Mouse (Mus musculus): ENCODE measurements at regions not wholly inside any gene's neighbourhood (a gene's known extent, or its start where the extent isn't known, plus 50 kb on each side); places are given as distances from the start of the nearest gene placed in this dataset.

DNA sequence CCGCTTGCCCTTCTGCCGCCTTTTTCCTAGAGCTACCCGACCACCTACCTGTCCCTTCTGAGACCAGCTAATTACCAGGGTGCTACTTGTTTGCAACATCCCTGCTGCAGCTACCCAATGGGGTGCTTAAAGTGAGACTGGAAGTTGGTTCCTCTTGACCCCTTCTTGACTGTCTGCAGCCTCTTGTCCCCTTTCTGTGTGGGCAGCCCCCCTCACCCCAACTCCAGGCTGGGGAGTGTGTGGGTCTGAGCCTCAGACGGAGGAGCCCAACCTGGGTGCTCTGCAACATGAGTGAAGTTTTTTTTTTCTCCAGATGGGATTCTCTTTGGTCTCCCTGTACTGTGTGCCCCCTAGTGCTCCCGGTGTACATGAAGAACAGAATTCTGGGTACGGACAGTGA lies 91.7 kb downstream of the Fam168b start:
- peak overlapping the region; percentile 92 for H3K9ac ChIP-seq (ENCODE audit: low read depth, low read length)
- peak overlapping the region; percentile 77 for H3K4me3 ChIP-seq (ENCODE audit: low read depth, low read length)
- WGBS = 0% methylated on average over 5 of the region's 6 CpGs
- 0 out of 2 replicates have a peak overlapping the region, but pooled peaks have one; percentile 74 for H3K27ac ChIP-seq (ENCODE audit: low read length)
- H3K36me3 ChIP-seq (ENCODE audit: control insufficient read depth, insufficient read depth, low read length) = no peaks in the 10 kb centered on the region
- H3K27me3 ChIP-seq (ENCODE audit: control insufficient read depth, insufficient read depth, low read depth, low read length) = no peaks in the 10 kb centered on the region
- no peaks in the 10 kb centered on the region for H3K9me3 ChIP-seq (replicated peaks; ENCODE audit: control insufficient read depth, low read length, poor library complexity, severe bottlenecking)
- H3K4me2 ChIP-seq (ENCODE audit: low read length) = peak overlapping the region; percentile 95
- peaks cover 18% of the 10 kb centered on the region for H3K4me1 ChIP-seq (ENCODE audit: control insufficient read depth, insufficient read depth, low read length)
- ATAC-seq = peak; percentile 16; the same call in 1 of the 2 replicates

- H3K9ac ChIP-seq (ENCODE audit: low read depth, low read length) = no peak overlapping the region
- no peak overlapping the region for H3K27ac ChIP-seq (ENCODE audit: low read length)
- no peak overlapping the region for H3K4me3 ChIP-seq (ENCODE audit: low read depth, low read length)
- H3K9me3 ChIP-seq (replicated peaks; ENCODE audit: control insufficient read depth, low read length, poor library complexity, severe bottlenecking) = no peaks in the 10 kb centered on the region
- peaks cover 18% of the 10 kb centered on the region for H3K4me1 ChIP-seq (ENCODE audit: control insufficient read depth, insufficient read depth, low read length)
- H3K4me2 ChIP-seq (ENCODE audit: low read length) = no peak overlapping the region
- WGBS = 47% methylated on average over 5 of the region's 5 CpGs
- no peaks in the 10 kb centered on the region for H3K27me3 ChIP-seq (ENCODE audit: control insufficient read depth, insufficient read depth, low read depth, low read length)
- ATAC-seq = no peak
- H3K36me3 ChIP-seq (ENCODE audit: control insufficient read depth, insufficient read depth, low read length) = no peaks in the 10 kb centered on the region
Measured at GRCm38 (mm10) chr1:34753581-34753980, 89.3 kb downstream of the Fam168b start.

- H3K36me3 ChIP-seq (ENCODE audit: control insufficient read depth, insufficient read depth, low read length) = no peaks in the 10 kb centered on the region
- H3K9ac ChIP-seq (ENCODE audit: low read depth, low read length) = no peak overlapping the region
- H3K4me2 ChIP-seq (ENCODE audit: low read length) = no peak overlapping the region
- no peak for ATAC-seq
- 80% methylated on average over 4 of the region's 4 CpGs for WGBS
- H3K4me1 ChIP-seq (ENCODE audit: control insufficient read depth, insufficient read depth, low read length) = no peaks in the 10 kb centered on the region
- H3K4me3 ChIP-seq (ENCODE audit: low read depth, low read length) = no peak overlapping the region
- H3K27ac ChIP-seq (ENCODE audit: low read length) = no peak overlapping the region
- H3K27me3 ChIP-seq (ENCODE audit: control insufficient read depth, insufficient read depth, low read depth, low read length) = no peaks in the 10 kb centered on the region
- no peaks in the 10 kb centered on the region for H3K9me3 ChIP-seq (replicated peaks; ENCODE audit: control insufficient read depth, low read length, poor library complexity, severe bottlenecking)
Measured at GRCm38 (mm10) chr1:34760547-34760946, 82.3 kb downstream of the Fam168b start.

- no peaks in the 10 kb centered on the region for H3K4me1 ChIP-seq (ENCODE audit: control insufficient read depth, insufficient read depth, low read length)
- no peaks in the 10 kb centered on the region for H3K9me3 ChIP-seq (replicated peaks; ENCODE audit: control insufficient read depth, low read length, poor library complexity, severe bottlenecking)
- ATAC-seq = no peak
- no peak overlapping the region for H3K4me3 ChIP-seq (ENCODE audit: low read depth, low read length)
- no peak overlapping the region for H3K9ac ChIP-seq (ENCODE audit: low read depth, low read length)
- no peak overlapping the region for H3K27ac ChIP-seq (ENCODE audit: low read length)
- no peak overlapping the region for H3K4me2 ChIP-seq (ENCODE audit: low read length)
- no peaks in the 10 kb centered on the region for H3K36me3 ChIP-seq (ENCODE audit: control insufficient read depth, insufficient read depth, low read length)
- H3K27me3 ChIP-seq (ENCODE audit: control insufficient read depth, insufficient read depth, low read depth, low read length) = no peaks in the 10 kb centered on the region
Measured at GRCm38 (mm10) chr1:34761436-34761835, 81.4 kb downstream of the Fam168b start.

DNA sequence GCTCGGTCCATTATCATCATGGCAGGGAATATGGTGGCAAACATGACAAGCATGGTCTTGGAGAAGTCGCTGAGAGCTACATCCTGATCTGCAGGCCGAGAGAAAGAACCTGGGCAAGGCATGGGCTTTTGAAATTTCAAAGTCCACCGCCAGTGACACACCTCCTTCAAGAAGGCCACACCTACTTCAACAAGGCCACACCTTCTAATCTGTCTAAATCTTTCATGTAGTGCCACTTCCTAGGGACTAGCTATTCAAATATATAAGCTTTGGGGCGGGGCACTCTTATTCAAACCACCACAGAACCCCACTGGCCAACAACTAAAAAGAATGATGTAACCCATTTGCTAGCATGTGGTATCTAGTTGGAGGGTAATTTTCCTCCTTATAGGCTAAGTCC lies 81.0 kb downstream of the Fam168b start:
- H3K36me3 ChIP-seq (ENCODE audit: control insufficient read depth, insufficient read depth, low read length) = no peaks in the 10 kb centered on the region
- no peak overlapping the region for H3K27ac ChIP-seq (ENCODE audit: low read length)
- no peaks in the 10 kb centered on the region for H3K4me1 ChIP-seq (ENCODE audit: control insufficient read depth, insufficient read depth, low read length)
- no peaks in the 10 kb centered on the region for H3K27me3 ChIP-seq (ENCODE audit: control insufficient read depth, insufficient read depth, low read depth, low read length)
- ATAC-seq = no peak
- H3K9ac ChIP-seq (ENCODE audit: low read depth, low read length) = no peak overlapping the region
- no peak overlapping the region for H3K4me2 ChIP-seq (ENCODE audit: low read length)
- 90% methylated on average over 5 of the region's 5 CpGs for WGBS
- no peak overlapping the region for H3K4me3 ChIP-seq (ENCODE audit: low read depth, low read length)
- no peaks in the 10 kb centered on the region for H3K9me3 ChIP-seq (replicated peaks; ENCODE audit: control insufficient read depth, low read length, poor library complexity, severe bottlenecking)

Data from midbrain, embryonic 16.5 days (tissue).